Mouse (Mus musculus) kidney, postnatal 25 days (tissue): ENCODE results near the gene Klhl10.

Experiments
- DNase-seq, 2 experiments: peaks; one replicate each; pipeline ENCODE4 v3.0.0; 2021; ENCODE audit warnings: mixed read lengths in 2 of 2

Gene Klhl10

GRCm38 (mm10) chr11:100441797-100442196 lies at the start of gene Klhl10, which contains the start of gene Nt5c3b:
Gene Klhl10 (plus strand): TSS chr11:100441917.
Gene Nt5c3b (minus strand): TSS chr11:100441808.
- DNase-seq, result no peak

GRCm38 (mm10) chr11:100392958-100393357 lies 48.8 kb upstream of the Klhl10 start:
- DNase-seq, result no peak

GRCm38 (mm10) chr11:100393733-100394132 lies 48.0 kb upstream of the Klhl10 start:
- peak in 1 of 2 experiments; percentile 49 for DNase-seq

- peak in 1 of 2 experiments; percentile 30 for DNase-seq
These were observed 47.2 kb upstream of the Klhl10 start for GRCm38 (mm10) chr11:100394353-100395074.

GRCm38 (mm10) chr11:100395200-100395599 lies 46.5 kb upstream of the Klhl10 start:
- peak; percentile 89 to 97 for DNase-seq

- peak; percentile 63 to 79 for DNase-seq
These were observed 45.7 kb upstream of the Klhl10 start for GRCm38 (mm10) chr11:100395861-100396631.

GRCm38 (mm10) chr11:100396886-100397599 lies 44.7 kb upstream of the Klhl10 start:
- DNase-seq, result peak; percentile 69 to 89

- peak; percentile 100 for DNase-seq
These were observed 43.9 kb upstream of the Klhl10 start, which contains the start of gene Jup for GRCm38 (mm10) chr11:100397600-100398389. Gene Jup (minus strand): TSS chr11:100397763.

- no peak for DNase-seq
These were observed 43.2 kb upstream of the Klhl10 start for GRCm38 (mm10) chr11:100398517-100398916.

- DNase-seq, result peak; percentile 29 to 65
These were observed 42.4 kb upstream of the Klhl10 start for GRCm38 (mm10) chr11:100399320-100399719.

GRCm38 (mm10) chr11:100399727-100400538 lies 41.8 kb upstream of the Klhl10 start:
- no peak for DNase-seq

GRCm38 (mm10) chr11:100400842-100401241 lies 40.9 kb upstream of the Klhl10 start:
- no peak for DNase-seq

GRCm38 (mm10) chr11:100402240-100402639 lies 39.5 kb upstream of the Klhl10 start:
- DNase-seq, result no peak

GRCm38 (mm10) chr11:100402682-100403081 lies 39.0 kb upstream of the Klhl10 start:
- DNase-seq, result peak in 1 of 2 experiments; percentile 72

- DNase-seq, result no peak
These were observed 38.1 kb upstream of the Klhl10 start for GRCm38 (mm10) chr11:100403445-100404134.

GRCm38 (mm10) chr11:100404456-100405074 lies 37.2 kb upstream of the Klhl10 start:
- no peak for DNase-seq

GRCm38 (mm10) chr11:100406273-100406672 lies 35.4 kb upstream of the Klhl10 start:
- no peak for DNase-seq

GRCm38 (mm10) chr11:100406995-100407705 lies 34.6 kb upstream of the Klhl10 start:
- DNase-seq, result no peak

- peak; percentile 84 to 86 for DNase-seq
These were observed 33.5 kb upstream of the Klhl10 start for GRCm38 (mm10) chr11:100408076-100408834.
